Mouse (Mus musculus) lung, postnatal 0 days (tissue): ENCODE measurements around the gene Lrig3.

ENCODE experiments used
- CTCF ChIP-seq: IDR thresholded peaks from 2 replicates; pipeline ENCODE4 v1.5.1; 2016; ENCODE audit warnings: antibody characterized with exemption, mild to moderate bottlenecking
- EP300 ChIP-seq: IDR thresholded peaks from 2 replicates; pipeline ENCODE4 v1.6.1; 2016; ENCODE audit warnings: antibody characterized with exemption, mild to moderate bottlenecking, control low read depth

DNA sequence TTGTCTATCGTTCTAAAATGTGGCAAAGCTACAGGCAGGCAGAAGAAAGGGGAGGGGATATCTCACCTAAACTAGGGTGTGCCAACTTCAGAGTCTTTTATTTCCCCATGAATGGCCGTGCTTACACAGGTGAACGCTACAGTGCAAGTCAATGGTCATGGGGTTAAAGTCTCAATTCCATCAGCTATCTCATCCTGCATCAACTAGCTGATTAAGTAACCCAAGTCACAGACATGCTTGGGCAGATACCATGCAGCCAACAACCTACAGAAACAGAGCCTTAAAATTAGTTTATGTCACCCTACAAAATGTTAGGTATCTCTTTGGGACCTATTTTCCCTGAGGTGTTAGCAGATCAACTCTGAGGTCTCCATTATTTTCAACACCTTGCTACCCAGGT lies 1.3 kb upstream of the Lrig3 start:
- no peak for TF ChIP-seq CTCF
- no peak for TF ChIP-seq EP300
